Mouse (Mus musculus) testis, adult 2 months (tissue): ENCODE data around the gene Lancl1.

Experiments
- CTCF ChIP-seq: fragments of 200-500 bp; IDR thresholded peaks from 2 replicates; pipeline ENCODE4 v1.5.1; 2012; ENCODE audit warnings: low read depth, mild to moderate bottlenecking, inconsistent platforms, low read length, moderate library complexity; ENCODE audit not compliant: control insufficient read depth, insufficient read depth, insufficient replicate concordance
- POLR2A ChIP-seq: fragments of 200-500 bp; IDR thresholded peaks from 2 replicates; pipeline ENCODE4 v1.6.1; 2012; ENCODE audit warnings: low read depth, mild to moderate bottlenecking, inconsistent platforms, low read length, moderate library complexity; ENCODE audit not compliant: control insufficient read depth

DNA sequence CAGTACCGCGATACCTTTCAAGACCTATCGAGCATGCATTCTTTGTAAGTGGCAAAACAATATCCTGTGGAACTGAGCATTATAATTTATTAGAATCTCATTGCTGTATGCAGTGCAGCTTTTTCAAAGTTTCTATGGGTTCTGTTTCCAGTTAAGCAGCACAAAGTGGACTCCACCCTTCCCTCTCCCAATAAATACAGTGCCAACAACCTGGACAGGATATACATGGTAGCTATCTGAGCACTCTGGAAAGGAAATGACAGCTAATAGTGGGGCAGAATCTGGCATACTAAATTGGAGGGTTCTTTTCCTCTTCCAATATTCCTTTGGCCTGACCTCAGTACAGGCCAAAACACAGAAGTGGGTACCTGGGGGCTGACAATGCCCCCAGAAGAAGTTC, 28.2 kb downstream of the Lancl1 start:
- TF ChIP-seq CTCF: no peak
- TF ChIP-seq POLR2A: no peak
